Mouse (Mus musculus): ENCODE data around the gene Scgb2b24. TPM values are rescaled to one million over a fixed set of nuclear protein-coding genes. Genes with fewer than 3 reads are reported as not detected.

Scgb2b24 gene
- not detected in 2 replicates for polyA plus RNA-seq (2015; fragmentation: Nextera tagmentation; extraction: Ambion mirVana)

- no peak within 1 kb of the TSS for H3K27ac ChIP-seq (ENCODE audit: low read length)
These were observed at the start of gene Scgb2b24 for GRCm38 (mm10) chr7:33739212-33739611. TSS of gene Scgb2b24 (minus strand) at chr7:33739312.

GRCm38 (mm10) chr7:33743499-33743898, 4.4 kb upstream of the Scgb2b24 start, which contains the start of gene Scgb1b24:
TSS of gene Scgb1b24 (plus strand) at chr7:33743799.
- WGBS: 80% methylated on average over 3 of the region's 3 CpGs
- ATAC-seq: no peak
- H3K27me3 ChIP-seq (ENCODE audit: control insufficient read depth, insufficient read depth, low read depth, low read length): no peaks in the 10 kb centered on the region

More at GRCm38 (mm10) chr7:33739212-33739611, at the start of gene Scgb2b24:
- WGBS: 71% methylated on average over 2 of the region's 2 CpGs
- no peak within 1 kb of the TSS for H3K4me2 ChIP-seq (ENCODE audit: low read length)
- ATAC-seq: no peak
- no peak within 1 kb of the TSS for H3K9ac ChIP-seq (ENCODE audit: low read depth, low read length)
- peaks cover 56% of the 10 kb centered on the region for H3K9me3 ChIP-seq (replicated peaks; ENCODE audit: control insufficient read depth, low read length, poor library complexity, severe bottlenecking)
- H3K36me3 ChIP-seq (ENCODE audit: control insufficient read depth, insufficient read depth, low read length): no peaks in the 10 kb centered on the region
- no peaks in the 10 kb centered on the region for H3K27me3 ChIP-seq (ENCODE audit: control insufficient read depth, insufficient read depth, low read depth, low read length)
- H3K4me1 ChIP-seq (ENCODE audit: control insufficient read depth, insufficient read depth, low read length): no peaks in the 10 kb centered on the region
- no peak within 1 kb of the TSS for H3K4me3 ChIP-seq (ENCODE audit: low read depth, low read length)

GRCm38 (mm10) chr7:33689864-33690263, 49.2 kb downstream of the Scgb2b24 start:
- Histone ChIP-seq H3K4me1 (ENCODE audit: control insufficient read depth, insufficient read depth, low read length) (no peaks in the 10 kb centered on the region), H3K36me3 (ENCODE audit: control insufficient read depth, insufficient read depth, low read length) (no peaks in the 10 kb centered on the region), H3K27ac (ENCODE audit: low read length) (no peak overlapping the region), H3K27me3 (ENCODE audit: control insufficient read depth, insufficient read depth, low read depth, low read length) (no peaks in the 10 kb centered on the region), H3K4me3 (ENCODE audit: low read depth, low read length) (no peak overlapping the region), H3K9ac (ENCODE audit: low read depth, low read length) (no peak overlapping the region), H3K9me3 (replicated peaks; ENCODE audit: control insufficient read depth, low read length, poor library complexity, severe bottlenecking) (peaks cover 28% of the 10 kb centered on the region), H3K4me2 (ENCODE audit: low read length) (no peak overlapping the region)
- WGBS: 16% methylated on average over 1 of the region's 1 CpGs
- ATAC-seq: no peak

More at GRCm38 (mm10) chr7:33743499-33743898, 4.4 kb upstream of the Scgb2b24 start, which contains the start of gene Scgb1b24:
- Histone ChIP-seq H3K4me2 (ENCODE audit: low read length) (no peak within 1 kb of the TSS), H3K9me3 (replicated peaks; ENCODE audit: control insufficient read depth, low read length, poor library complexity, severe bottlenecking) (peaks cover 51% of the 10 kb centered on the region), H3K9ac (ENCODE audit: low read depth, low read length) (no peak within 1 kb of the TSS), H3K36me3 (ENCODE audit: control insufficient read depth, insufficient read depth, low read length) (no peaks in the 10 kb centered on the region), H3K4me3 (ENCODE audit: low read depth, low read length) (no peak within 1 kb of the TSS), H3K27ac (ENCODE audit: low read length) (no peak within 1 kb of the TSS), H3K4me1 (ENCODE audit: control insufficient read depth, insufficient read depth, low read length) (no peaks in the 10 kb centered on the region)

Other genes with a start within 250 kb of the Scgb2b24 start
- not detected in 2 replicates for gene Scgb2b21, start 218.9 kb downstream of the Scgb2b24 start, polyA plus RNA-seq (2015; fragmentation: Nextera tagmentation; extraction: Ambion mirVana)
- not detected in 2 replicates for gene Scgb1b24, start 4.5 kb upstream of the Scgb2b24 start, polyA plus RNA-seq (2015; fragmentation: Nextera tagmentation; extraction: Ambion mirVana)
- not detected in 2 replicates for gene Scgb2b26, start 205.7 kb upstream of the Scgb2b24 start, polyA plus RNA-seq (2015; fragmentation: Nextera tagmentation; extraction: Ambion mirVana)